Mouse (Mus musculus): ENCODE data around the gene Cadm1.

Gene Cadm1

DNA sequence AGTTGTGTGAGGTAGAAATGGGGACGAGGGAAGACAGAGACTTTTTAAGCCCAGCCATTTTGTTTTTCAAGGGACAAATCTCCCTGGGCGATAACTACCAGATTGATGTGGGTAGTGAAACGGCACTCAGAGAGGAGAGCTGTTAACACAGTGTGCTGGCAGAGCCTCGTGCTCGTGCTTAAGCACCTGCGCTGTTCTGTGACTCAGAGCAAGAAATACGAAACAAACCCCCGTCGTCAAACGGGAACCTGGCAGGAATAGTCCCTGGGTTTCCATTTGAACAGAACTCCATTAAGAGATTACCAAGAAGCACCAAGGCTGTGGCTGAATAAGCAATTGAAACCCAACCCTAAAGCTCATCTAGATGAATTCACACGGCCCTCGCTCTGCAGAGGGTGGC, 225.1 kb downstream of the Cadm1 start:
- TF ChIP-seq GATA4 (IDR thresholded peaks at IDR 0.05; ENCODE audit: insufficient replicate concordance, low read length) = no peak

DNA sequence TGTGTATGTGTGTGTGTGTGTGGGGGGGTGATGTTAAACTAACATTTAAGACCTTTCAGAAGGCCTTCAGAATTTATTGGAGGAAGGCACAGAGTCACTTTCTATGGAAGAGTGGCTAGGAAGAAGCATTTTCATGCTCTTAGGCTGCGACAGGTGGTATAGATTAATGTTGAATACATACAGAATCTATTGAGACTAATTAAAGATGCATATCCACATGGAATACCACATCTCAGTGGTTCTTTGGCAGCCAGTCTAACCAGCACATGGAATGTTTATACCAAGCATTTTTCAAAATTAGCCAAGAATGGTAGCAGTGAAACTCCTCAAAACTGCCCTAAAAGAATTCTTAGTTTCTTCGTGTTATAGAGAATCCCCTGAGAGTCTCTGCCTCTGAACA, 227.8 kb downstream of the Cadm1 start:
- no peak for TF ChIP-seq GATA4 (IDR thresholded peaks at IDR 0.05; ENCODE audit: insufficient replicate concordance, low read length)

- TF ChIP-seq GATA4 (IDR thresholded peaks at IDR 0.05; ENCODE audit: insufficient replicate concordance, low read length) = no peak
These were observed 228.3 kb downstream of the Cadm1 start for GRCm38 (mm10) chr9:47758320-47758719.

DNA sequence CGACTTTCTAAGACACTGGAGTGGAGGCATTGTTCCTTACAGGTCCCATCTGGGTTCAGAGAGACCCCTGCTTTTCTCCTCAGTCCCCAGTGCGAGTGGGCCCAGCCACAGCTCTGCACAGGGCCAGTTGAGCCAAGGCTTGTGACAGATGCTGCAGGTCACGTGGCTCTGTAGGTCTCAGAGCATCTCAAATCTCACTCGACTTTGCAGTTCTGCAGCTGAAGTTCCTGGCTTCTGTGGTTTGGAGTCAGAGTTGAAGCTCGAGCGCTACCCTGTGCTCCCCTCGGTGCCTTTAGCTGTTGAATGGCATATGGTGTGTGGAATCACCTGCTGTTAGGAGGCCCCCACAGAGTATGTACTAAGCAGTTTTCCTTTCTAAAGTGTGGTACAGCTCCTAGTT, 229.8 kb downstream of the Cadm1 start:
- no peak for TF ChIP-seq GATA4 (IDR thresholded peaks at IDR 0.05; ENCODE audit: insufficient replicate concordance, low read length)

DNA sequence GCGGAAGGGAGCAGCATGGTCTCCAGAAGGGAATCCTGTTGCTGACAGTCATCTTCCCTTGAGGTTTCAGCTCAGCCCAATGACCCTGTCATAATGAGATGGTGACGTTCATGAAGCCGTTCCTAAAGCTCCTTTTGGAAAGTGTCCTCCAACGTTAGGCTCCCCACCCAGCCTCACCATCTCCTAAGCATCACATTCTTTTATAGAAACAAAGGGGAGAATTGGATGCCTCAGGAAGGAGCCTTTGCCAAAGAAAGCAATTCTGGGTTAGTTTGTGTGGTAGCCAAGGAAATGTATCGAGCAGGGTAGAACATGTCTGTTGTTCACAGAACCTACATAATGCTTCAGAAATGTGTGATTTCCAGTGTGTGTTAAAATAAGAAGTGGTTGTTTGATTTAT, 231.6 kb downstream of the Cadm1 start:
- TF ChIP-seq GATA4 (IDR thresholded peaks at IDR 0.05; ENCODE audit: insufficient replicate concordance, low read length) = no peak

DNA sequence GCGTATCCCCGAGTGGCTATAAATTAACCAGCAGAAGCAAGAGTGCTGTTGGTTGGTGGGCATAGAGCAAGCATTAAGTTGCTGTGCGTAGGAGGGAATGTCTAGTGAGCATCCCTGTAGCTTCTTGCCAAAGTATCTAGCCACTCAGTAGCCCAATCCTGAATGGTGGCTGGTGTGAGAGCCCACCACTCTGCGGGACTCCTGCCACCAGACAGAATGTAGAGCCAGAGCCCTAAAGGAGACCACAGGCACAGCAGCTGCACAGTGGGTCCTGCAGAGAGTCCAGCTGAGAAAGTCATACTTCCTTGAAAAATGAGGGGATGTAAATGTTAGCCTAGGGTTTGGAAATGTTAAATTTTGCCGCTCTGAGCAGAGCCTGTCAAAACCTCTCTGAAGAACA, 232.9 kb downstream of the Cadm1 start:
- no peak for TF ChIP-seq GATA4 (IDR thresholded peaks at IDR 0.05; ENCODE audit: insufficient replicate concordance, low read length)

DNA sequence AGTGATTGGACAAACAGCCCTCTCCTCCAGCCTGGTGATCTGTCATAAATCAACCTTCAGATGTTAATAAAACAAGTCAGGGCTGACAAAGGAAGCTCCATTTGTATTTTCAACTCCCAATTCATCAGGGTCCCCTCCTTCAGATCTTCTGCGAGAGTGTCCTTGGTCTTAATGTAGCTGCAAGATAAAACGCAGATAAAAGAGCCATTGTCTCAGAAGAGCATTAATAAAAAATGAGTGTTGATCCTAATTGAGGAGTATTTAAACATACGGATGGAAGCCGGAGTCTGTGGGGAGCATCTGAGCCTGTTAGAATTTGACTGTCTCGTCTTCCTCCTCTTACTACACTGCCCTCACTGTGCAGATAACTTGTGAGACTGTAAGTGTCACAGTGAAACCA, 234.9 kb downstream of the Cadm1 start:
- TF ChIP-seq GATA4 (IDR thresholded peaks at IDR 0.05; ENCODE audit: insufficient replicate concordance, low read length) = no peak

GRCm38 (mm10) chr9:47765323-47765722, 235.3 kb downstream of the Cadm1 start:
- no peak for TF ChIP-seq GATA4 (IDR thresholded peaks at IDR 0.05; ENCODE audit: insufficient replicate concordance, low read length)

DNA sequence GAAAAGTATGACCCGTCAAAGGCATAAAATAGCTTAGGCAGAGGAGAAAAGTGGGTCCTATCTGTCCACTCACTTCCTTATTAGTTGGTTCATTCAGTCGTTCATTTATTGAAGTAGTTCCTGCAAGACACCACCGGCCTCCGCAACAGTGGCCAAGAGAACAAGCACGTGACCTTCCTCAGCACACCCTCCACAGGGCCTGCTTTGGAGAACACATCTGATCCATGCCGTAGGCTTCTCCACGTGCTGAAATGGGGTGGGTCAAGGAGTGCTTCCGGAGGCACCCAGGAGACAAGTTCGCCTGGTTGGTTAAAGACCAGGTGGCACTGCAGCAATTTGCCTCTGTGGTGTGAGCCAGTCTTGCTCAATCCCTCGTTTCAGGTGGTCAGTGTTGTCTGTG, 236.4 kb downstream of the Cadm1 start:
- no peak for TF ChIP-seq GATA4 (IDR thresholded peaks at IDR 0.05; ENCODE audit: insufficient replicate concordance, low read length)

GRCm38 (mm10) chr9:47770836-47771235, 240.9 kb downstream of the Cadm1 start:
- no peak for TF ChIP-seq GATA4 (IDR thresholded peaks at IDR 0.05; ENCODE audit: insufficient replicate concordance, low read length)

DNA sequence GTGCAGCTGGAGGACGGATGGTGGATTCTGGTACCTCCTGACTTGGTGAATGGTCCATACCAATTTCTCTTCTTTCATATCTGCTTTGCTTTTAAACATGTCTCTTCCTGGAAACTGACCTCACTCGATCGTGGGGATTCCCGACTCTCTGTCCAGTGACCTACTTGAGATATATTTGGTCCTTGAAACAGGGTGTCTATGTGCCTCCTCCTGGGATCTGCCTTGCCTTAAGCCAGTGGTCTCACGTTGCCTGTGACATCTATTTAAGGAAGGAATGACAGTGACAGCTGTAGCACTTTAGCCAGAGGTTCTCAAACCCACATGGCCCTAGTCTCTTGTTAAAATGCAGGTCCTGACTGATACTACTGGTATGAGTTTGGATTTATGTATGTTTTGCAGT, 242.0 kb downstream of the Cadm1 start:
- no peak for TF ChIP-seq GATA4 (IDR thresholded peaks at IDR 0.05; ENCODE audit: insufficient replicate concordance, low read length)

- TF ChIP-seq GATA4 (IDR thresholded peaks at IDR 0.05; ENCODE audit: insufficient replicate concordance, low read length) = no peak
These were observed 242.8 kb downstream of the Cadm1 start for GRCm38 (mm10) chr9:47772750-47773149.

- no peak for TF ChIP-seq GATA4 (IDR thresholded peaks at IDR 0.05; ENCODE audit: insufficient replicate concordance, low read length)
These were observed 247.3 kb downstream of the Cadm1 start for GRCm38 (mm10) chr9:47776941-47777919.

GRCm38 (mm10) chr9:47778438-47778837, 248.5 kb downstream of the Cadm1 start:
- no peak for TF ChIP-seq GATA4 (IDR thresholded peaks at IDR 0.05; ENCODE audit: insufficient replicate concordance, low read length)

DNA sequence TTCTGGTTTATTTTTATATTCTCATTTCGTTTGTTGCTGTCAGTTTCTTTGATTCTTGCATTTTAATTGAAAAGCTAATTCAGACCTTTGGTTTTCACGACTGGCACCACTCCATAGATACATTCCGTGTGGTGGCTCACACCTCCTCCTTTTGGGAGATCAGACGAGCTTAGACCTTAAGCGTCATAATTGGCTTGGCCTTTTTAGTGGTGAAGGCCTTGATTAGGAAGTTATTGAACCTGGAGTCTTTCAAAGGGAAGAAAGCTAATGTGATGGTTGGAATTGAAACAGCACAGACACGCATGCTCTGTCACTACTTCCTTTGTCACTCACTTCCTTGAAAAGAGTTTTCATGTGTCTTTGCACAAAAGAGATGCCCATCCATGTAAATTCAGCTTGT, 249.3 kb downstream of the Cadm1 start:
- TF ChIP-seq GATA4 (IDR thresholded peaks at IDR 0.05; ENCODE audit: insufficient replicate concordance, low read length) = no peak

- no peak for TF ChIP-seq GATA4 (IDR thresholded peaks at IDR 0.05; ENCODE audit: insufficient replicate concordance, low read length)
These were observed 256.7 kb downstream of the Cadm1 start for GRCm38 (mm10) chr9:47786642-47787041.

DNA sequence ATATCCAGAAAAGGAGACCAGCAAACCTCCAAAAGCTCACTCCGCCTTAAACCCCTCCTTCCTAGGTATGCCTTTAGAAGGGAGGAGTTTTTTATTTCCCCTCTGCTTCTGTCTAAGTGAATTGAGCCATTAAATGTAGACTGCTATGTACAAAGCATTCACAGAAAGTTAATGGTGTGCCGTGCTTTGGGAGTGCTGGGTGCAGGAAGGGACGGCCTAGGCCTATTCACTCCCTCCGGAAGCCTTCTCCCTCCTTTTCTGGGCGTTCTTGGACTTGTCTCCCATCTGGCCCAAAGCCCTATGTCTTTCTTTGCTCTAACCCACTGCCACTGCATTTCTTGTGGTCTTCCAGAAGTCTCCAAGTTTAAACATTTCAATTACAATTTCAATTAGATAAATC, 268.5 kb downstream of the Cadm1 start:
- no peak for TF ChIP-seq GATA4 (IDR thresholded peaks at IDR 0.05; ENCODE audit: insufficient replicate concordance, low read length)

Data from liver, adult (tissue).